Comparison of ENCODE assay signal across 8 mouse cellular contexts in genomic region chr17:84368213-84369014, GRCm38 (mm10).
A peak's percentile ranks its signal among the peaks of the same experiment; 100 is the strongest.
DNase-seq lines count a peak whose midpoint lies in the region; ATAC-seq and TF ChIP-seq lines count a peak whose summit lies in the region.

No protein-coding gene starts in this region.

- H3K36me3 ChIP-seq in embryonic facial prominence, embryonic 15.5 days = no peaks in the 10 kb centered on the region
- no peaks in the 10 kb centered on the region for H3K36me3 ChIP-seq in hindbrain, postnatal 0 days (ENCODE audit: insufficient read depth, low read length)
- H3K36me3 ChIP-seq in limb, embryonic 15.5 days = no peaks in the 10 kb centered on the region

- H3K4me3 ChIP-seq in embryonic facial prominence, embryonic 15.5 days (replicated peaks) = no peak overlapping the region
- H3K4me3 ChIP-seq in hindbrain, postnatal 0 days (ENCODE audit: low read length) = no peak overlapping the region
- no peak overlapping the region for H3K4me3 ChIP-seq in limb, embryonic 15.5 days

- DNase-seq in left cerebral cortex, postnatal 4 days = peak; percentile 31
- DNase-seq in left cerebral cortex, postnatal 10 days (ENCODE audit: extremely low spot score in 1 of 2, low spot score in 2 of 2) = no peak
- no peak for DNase-seq in hindbrain, postnatal 0 days (ENCODE audit: low spot score)
- DNase-seq in right cerebral cortex, postnatal 25 days = no peak
- DNase-seq in yolk sac, embryonic 10.5 days (ENCODE audit: low spot score) = no peak
- DNase-seq in heart, adult 18-20 months = no peak

- no peak for TF ChIP-seq CTCF in hindbrain, postnatal 0 days (IDR thresholded peaks at IDR 0.05; ENCODE audit: low read depth)

- peak overlapping the region; percentile 88 for H3K27ac ChIP-seq in embryonic facial prominence, embryonic 15.5 days (replicated peaks)
- peak overlapping the region; percentile 27; the same call in 1 of the 2 replicates for H3K27ac ChIP-seq in hindbrain, postnatal 0 days
- peak overlapping the region; percentile 75 for H3K27ac ChIP-seq in limb, embryonic 15.5 days

- no peak overlapping the region for H3K4me2 ChIP-seq in embryonic facial prominence, embryonic 15.5 days (replicated peaks)
- no peak overlapping the region for H3K4me2 ChIP-seq in hindbrain, postnatal 0 days (ENCODE audit: low read depth, low read length)
- no peak overlapping the region for H3K4me2 ChIP-seq in limb, embryonic 15.5 days

- no peak overlapping the region for H3K9ac ChIP-seq in embryonic facial prominence, embryonic 15.5 days
- H3K9ac ChIP-seq in hindbrain, postnatal 0 days (replicated peaks; ENCODE audit: low read length) = no peak overlapping the region
- no peak overlapping the region for H3K9ac ChIP-seq in limb, embryonic 15.5 days

- intact Hi-C loops in left cerebral cortex, postnatal 4 days (cut with DNase I) = no loop called here
- intact Hi-C loops in left cerebral cortex, postnatal 10 days (cut with DNase I) = no loop called here

- H3K4me1 ChIP-seq in embryonic facial prominence, embryonic 15.5 days = peaks cover 64% of the 10 kb centered on the region
- peaks cover 14% of the 10 kb centered on the region for H3K4me1 ChIP-seq in hindbrain, postnatal 0 days (ENCODE audit: insufficient read depth, low read length)
- peaks cover 63% of the 10 kb centered on the region for H3K4me1 ChIP-seq in limb, embryonic 15.5 days

- WGBS in embryonic facial prominence, embryonic 15.5 days = 58% methylated on average over 11 of the region's 11 CpGs
- WGBS in hindbrain, postnatal 0 days = 55% methylated on average over 11 of the region's 11 CpGs
- 53% methylated on average over 11 of the region's 11 CpGs for WGBS in limb, embryonic 15.5 days

- 0 out of 2 replicates have a peak, but pooled peaks have one; percentile 20 for ATAC-seq in embryonic facial prominence, embryonic 15.5 days (ENCODE audit: insufficient number of reproducible peaks, low FRiP score, low TSS enrichment, low read depth)
- peak; percentile 46; the same call in 1 of the 2 replicates for ATAC-seq in hindbrain, postnatal 0 days
- ATAC-seq in limb, embryonic 15.5 days (ENCODE audit: insufficient number of reproducible peaks, low FRiP score, low TSS enrichment, low read depth) = no peak

- no peaks in the 10 kb centered on the region for H3K9me3 ChIP-seq in embryonic facial prominence, embryonic 15.5 days (replicated peaks)
- H3K9me3 ChIP-seq in hindbrain, postnatal 0 days (ENCODE audit: low read length) = no peaks in the 10 kb centered on the region
- no peaks in the 10 kb centered on the region for H3K9me3 ChIP-seq in limb, embryonic 15.5 days

- no peaks in the 10 kb centered on the region for H3K27me3 ChIP-seq in embryonic facial prominence, embryonic 15.5 days
- H3K27me3 ChIP-seq in hindbrain, postnatal 0 days (ENCODE audit: insufficient read depth, low read length) = no peaks in the 10 kb centered on the region
- no peaks in the 10 kb centered on the region for H3K27me3 ChIP-seq in limb, embryonic 15.5 days

Comparison
In these comparisons a context has a peak if more than half of its experiments do, and no peak if none do; other contexts are left out.
1. H3K27ac ChIP-seq: peak in every context shown above with its lines; median percentile 88 in embryonic facial prominence, embryonic 15.5 days; 75 in limb, embryonic 15.5 days; 27 in hindbrain, postnatal 0 days.